ENCODE assay signal across 21 mouse cellular contexts in genomic region chr7:102137898-102138297, GRCm38 (mm10). TPM values are rescaled to one million over a fixed set of nuclear protein-coding genes. Genes with fewer than 3 reads are reported as not detected.
"Had no signal": no experiment of that assay in that cellular context is flagged by ENCODE, and none has a peak within 500 bp of the region (broad histone marks: within the 10 kb centered on the region; RNA-seq: fewer than 3 reads in every experiment).

No protein-coding gene starts in this region.

- H3K9me3 ChIP-seq: lung, embryonic 15.5 days; midbrain, embryonic 10.5 days; midbrain, embryonic 12.5 days; neural tube, embryonic 13.5 days; neural tube, embryonic 15.5 days had no signal

- H3K4me3 ChIP-seq: lung, embryonic 15.5 days; midbrain, embryonic 10.5 days; midbrain, embryonic 12.5 days; myocyte; neural tube, embryonic 13.5 days; neural tube, embryonic 15.5 days had no signal

- H3K4me1 ChIP-seq: lung, embryonic 15.5 days; midbrain, embryonic 10.5 days; midbrain, embryonic 12.5 days; neural tube, embryonic 13.5 days; neural tube, embryonic 15.5 days had no signal

- DNase-seq: lung, adult 2 months; right cerebral cortex, adult 18-20 months; right cerebral cortex, postnatal 25 days; thymus, adult 18-20 months had no signal

- H3K27me3 ChIP-seq: lung, embryonic 15.5 days; midbrain, embryonic 12.5 days; neural tube, embryonic 13.5 days; neural tube, embryonic 15.5 days had no signal

- H3K27ac ChIP-seq: lung, embryonic 15.5 days; midbrain, embryonic 10.5 days; midbrain, embryonic 12.5 days; neural tube, embryonic 13.5 days; neural tube, embryonic 15.5 days had no signal

- H3K4me2 ChIP-seq: lung, embryonic 15.5 days; midbrain, embryonic 12.5 days; neural tube, embryonic 13.5 days; neural tube, embryonic 15.5 days had no signal

- H3K9ac ChIP-seq: liver, postnatal 0 days; lung, embryonic 15.5 days; midbrain, embryonic 12.5 days; neural tube, embryonic 13.5 days; neural tube, embryonic 15.5 days had no signal

- ATAC-seq: liver, postnatal 0 days; lung, postnatal 0 days; midbrain, embryonic 16.5 days had no signal

RNA-seq across cellular contexts. Expression of gene Chrna10, which starts 21.3 kb away (rescaled TPM):
- total RNA-seq: megakaryocyte, adult 5-6 weeks; megakaryocyte-erythroid progenitor cell, adult 5-6 weeks had no signal
- polyA plus RNA-seq: liver, postnatal 0 days; midbrain, embryonic 10.5 days; midbrain, embryonic 12.5 days; midbrain, embryonic 14.5 days; midbrain, embryonic 16.5 days; neural tube, embryonic 11.5 days; neural tube, embryonic 13.5 days; neural tube, embryonic 15.5 days; stomach, embryonic 16.5 days had no signal

RNA-seq across cellular contexts. Expression of gene Art5, which starts 28.6 kb away (rescaled TPM):
- total RNA-seq: megakaryocyte-erythroid progenitor cell, adult 5-6 weeks had no signal
- polyA plus RNA-seq: midbrain, embryonic 16.5 days had no signal

RNA-seq across cellular contexts. Expression of gene Art1, which starts 36.4 kb away (rescaled TPM):
- total RNA-seq: megakaryocyte, adult 5-6 weeks; megakaryocyte-erythroid progenitor cell, adult 5-6 weeks had no signal
- polyA plus RNA-seq: small intestine, adult 2 months had no signal

RNA-seq across cellular contexts. Expression of gene Trpc2, which starts 55.0 kb away (rescaled TPM):
- polyA plus RNA-seq: liver, postnatal 0 days; lung, adult 2 months; lung, embryonic 15.5 days; lung, postnatal 0 days; midbrain, embryonic 10.5 days; midbrain, embryonic 12.5 days; midbrain, embryonic 16.5 days; myocyte; neural tube, embryonic 11.5 days; stomach, embryonic 14.5 days; stomach, embryonic 16.5 days; thymus, postnatal 0 days had no signal
